Mouse (Mus musculus) lung, postnatal 0 days (tissue): Measurements from ENCODE around the gene Copg1. TPM values are rescaled to one million over a fixed set of nuclear protein-coding genes. Genes with fewer than 3 reads are reported as not detected.

Experiments used
- ATAC-seq: fragments of 200-750 bp; cut with Nextera tagmentation; 2 replicates; pipeline ENCODE4 v1.8.0; 2017; ENCODE audit warnings: moderate library complexity
- DNase-seq: peaks from one replicate; pipeline ENCODE4 v3.0.0-alpha.2; 2016; ENCODE audit warnings: low spot score
- H3K27ac ChIP-seq: fragments of 300-500 bp; sonication (generic); 2 replicates; pipeline ENCODE4 v1.5.1; 2014; ENCODE audit warnings: antibody characterized with exemption, mild to moderate bottlenecking, low read length, mixed read lengths
- H3K27me3 ChIP-seq: fragments of 300-500 bp; sonication (generic); replicated peaks from 2 replicates; pipeline ENCODE4 v1.6.1; 2014; ENCODE audit warnings: low read length, mixed read lengths; ENCODE audit not compliant: insufficient read depth
- H3K36me3 ChIP-seq: fragments of 300-500 bp; sonication (generic); 2 replicates; pipeline ENCODE4 v1.6.1; 2014; ENCODE audit warnings: low read length, mixed read lengths; ENCODE audit not compliant: insufficient read depth
- H3K4me1 ChIP-seq: fragments of 300-500 bp; sonication (generic); 2 replicates; pipeline ENCODE4 v1.6.1; 2014; ENCODE audit warnings: antibody characterized with exemption, low read depth, low read length, mixed read lengths; ENCODE audit not compliant: insufficient read depth
- H3K4me2 ChIP-seq: fragments of 300-500 bp; sonication (generic); replicated peaks from 2 replicates; pipeline ENCODE4 v1.6.1; 2014; ENCODE audit warnings: low read depth, mild to moderate bottlenecking, low read length, moderate library complexity, mixed read lengths
- H3K4me3 ChIP-seq: fragments of 300-500 bp; sonication (generic); 2 replicates; pipeline ENCODE4 v1.5.1; 2014; ENCODE audit warnings: low read depth, low read length
- H3K9ac ChIP-seq: fragments of 300-500 bp; sonication (generic); replicated peaks from 2 replicates; pipeline ENCODE4 v1.6.1; 2014; ENCODE audit warnings: low read depth, mild to moderate bottlenecking
- H3K9me3 ChIP-seq: fragments of 300-500 bp; sonication (generic); 2 replicates; pipeline ENCODE4 v1.6.1; 2016; ENCODE audit warnings: low read length, mixed read lengths
- CTCF ChIP-seq: IDR thresholded peaks from 2 replicates; pipeline ENCODE4 v1.5.1; 2016; ENCODE audit warnings: antibody characterized with exemption, mild to moderate bottlenecking
- EP300 ChIP-seq: IDR thresholded peaks from 2 replicates; pipeline ENCODE4 v1.6.1; 2016; ENCODE audit warnings: antibody characterized with exemption, mild to moderate bottlenecking, control low read depth
- WGBS: fragments of 180-500 bp; shearing (Covaris S2); extraction: QIAGEN DNeasy Blood & Tissue Kit; methylation state at CpG from one replicate; pipeline ENCODE4 v1.1.7; 2014; 5-methylcytosine and 5-hydroxymethylcytosine counted together
- polyA plus RNA-seq: library from polyadenylated mRNA; unstranded; fragments of >200 nt; fragmentation: Nextera tagmentation; extraction: Ambion mirVana; gene quantifications from 2 replicates; pipeline ENCODE4 v1.2.1, GENCODE M21; 2015

The Copg1 gene
- polyA plus RNA-seq, 1 experiment from 2014 or later, result 72.2 TPM

- Histone ChIP-seq H3K4me1 (no peaks in the 10 kb centered on the region), H3K4me3 (no peak overlapping the region), H3K27ac (no peak overlapping the region), H3K9me3 (no peaks in the 10 kb centered on the region), H3K27me3 (no peaks in the 10 kb centered on the region), H3K36me3 (no peaks in the 10 kb centered on the region), H3K4me2 (no peak overlapping the region), H3K9ac (no peak overlapping the region)
- ATAC-seq (no peak), DNase-seq (no peak)
- WGBS, result 80% methylated on average over 2 of the region's 2 CpGs
- TF ChIP-seq EP300, result no peak
- TF ChIP-seq CTCF, result no peak
Measured at GRCm38 (mm10) chr6:87873963-87874362, 13.7 kb upstream of the Copg1 start.

DNA sequence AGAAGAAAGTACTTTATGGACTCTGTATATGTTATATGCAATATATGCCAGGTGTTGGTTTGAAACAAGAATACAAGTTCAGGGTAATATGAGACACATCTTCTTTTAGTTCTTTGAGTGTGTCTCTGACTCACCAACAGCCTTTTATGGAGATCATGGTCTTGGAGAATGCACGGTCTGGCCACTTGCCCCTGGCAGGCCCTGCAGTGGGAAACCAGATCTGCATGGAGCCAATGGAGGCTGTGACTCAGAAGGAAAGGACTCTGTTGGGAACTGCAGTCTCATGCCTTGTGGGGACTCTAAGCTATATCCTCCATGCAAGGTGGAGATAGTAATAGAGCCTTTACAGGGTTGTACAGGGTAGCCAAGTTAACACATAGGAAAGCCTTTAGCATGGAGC lies 12.5 kb upstream of the Copg1 start:
- 67% methylated on average over 1 of the region's 1 CpGs for WGBS
- Histone ChIP-seq H3K9ac (no peak overlapping the region), H3K9me3 (no peaks in the 10 kb centered on the region), H3K27ac (no peak overlapping the region), H3K36me3 (no peaks in the 10 kb centered on the region), H3K4me1 (no peaks in the 10 kb centered on the region), H3K4me3 (no peak overlapping the region), H3K4me2 (no peak overlapping the region), H3K27me3 (no peaks in the 10 kb centered on the region)
- DNase-seq, result no peak
- no peak for ATAC-seq
- TF ChIP-seq CTCF (no peak), EP300 (no peak)

- DNase-seq (no peak), ATAC-seq (no peak)
- no peak overlapping the region for H3K4me2 ChIP-seq
- no peaks in the 10 kb centered on the region for H3K4me1 ChIP-seq
- no peak overlapping the region for H3K27ac ChIP-seq
- H3K9me3 ChIP-seq, result no peaks in the 10 kb centered on the region
- WGBS, result 72% methylated on average over 7 of the region's 7 CpGs
- H3K36me3 ChIP-seq, result no peaks in the 10 kb centered on the region
- TF ChIP-seq CTCF (no peak), EP300 (no peak)
- no peaks in the 10 kb centered on the region for H3K27me3 ChIP-seq
- H3K4me3 ChIP-seq, result no peak overlapping the region
- H3K9ac ChIP-seq, result no peak overlapping the region
Measured at GRCm38 (mm10) chr6:87875562-87875961, 12.1 kb upstream of the Copg1 start.

DNA sequence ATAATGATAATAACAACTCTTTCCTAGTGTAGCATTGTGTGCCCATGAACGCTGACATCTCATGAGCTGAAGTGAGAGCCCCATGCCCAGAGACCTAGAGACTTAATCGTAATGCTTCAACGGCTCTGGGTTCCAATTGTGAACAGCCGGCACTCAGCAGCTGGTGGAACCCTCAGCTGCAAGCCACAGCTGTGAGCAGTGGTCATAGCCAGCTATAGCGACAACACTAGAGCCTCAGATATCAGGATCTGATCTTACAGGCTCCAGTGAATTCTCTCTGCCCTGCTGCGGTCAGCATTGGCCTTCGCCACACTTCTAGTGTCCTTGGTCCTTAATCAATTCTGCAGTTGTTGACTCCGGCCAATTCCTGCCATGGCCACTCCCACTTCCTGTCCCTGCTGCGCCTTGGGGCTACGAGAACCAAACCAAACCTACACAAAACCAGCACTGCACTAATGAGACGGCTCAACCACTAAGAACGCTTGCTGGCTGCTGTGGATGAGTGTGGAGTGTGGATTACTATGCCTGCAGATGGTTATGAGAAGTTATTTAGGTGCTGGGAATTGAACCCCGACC lies 11.5 kb upstream of the Copg1 start:
- no peaks in the 10 kb centered on the region for H3K36me3 ChIP-seq
- H3K4me2 ChIP-seq, result no peak overlapping the region
- DNase-seq (peak; percentile 32), ATAC-seq (peak; percentile 38; the same call in 1 of the 2 replicates)
- H3K9ac ChIP-seq, result no peak overlapping the region
- no peaks in the 10 kb centered on the region for H3K27me3 ChIP-seq
- no peaks in the 10 kb centered on the region for H3K4me1 ChIP-seq
- H3K27ac ChIP-seq, result no peak overlapping the region
- 62% methylated on average over 13 of the region's 13 CpGs for WGBS
- H3K9me3 ChIP-seq, result no peaks in the 10 kb centered on the region
- H3K4me3 ChIP-seq, result no peak overlapping the region
- TF ChIP-seq CTCF (no peak), EP300 (no peak)

DNA sequence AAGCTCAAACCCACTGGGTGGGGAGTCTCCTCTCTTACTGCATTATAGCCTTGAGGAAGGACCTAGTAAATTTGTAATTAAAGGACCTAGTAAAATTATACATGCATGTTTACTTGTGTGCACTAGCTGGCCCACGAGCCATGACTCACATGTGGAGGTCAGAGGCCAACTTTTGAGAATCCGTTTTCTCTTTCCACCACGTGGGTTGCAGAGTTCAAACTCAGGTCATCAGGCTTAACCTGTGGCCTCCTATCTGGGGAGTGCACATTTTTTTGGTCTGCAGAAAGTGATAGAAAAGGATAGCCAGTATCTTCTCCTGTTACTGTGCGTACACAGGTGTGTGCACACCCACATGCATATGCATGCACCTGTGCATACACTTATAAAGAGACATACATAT lies 8.6 kb upstream of the Copg1 start:
- no peak for DNase-seq
- Histone ChIP-seq H3K9me3 (no peaks in the 10 kb centered on the region), H3K27me3 (no peaks in the 10 kb centered on the region), H3K9ac (no peak overlapping the region), H3K4me3 (no peak overlapping the region), H3K4me1 (no peaks in the 10 kb centered on the region), H3K27ac (no peak overlapping the region), H3K4me2 (no peak overlapping the region), H3K36me3 (no peaks in the 10 kb centered on the region)
- ATAC-seq, result no peak
- 27% methylated on average over 4 of the region's 4 CpGs for WGBS
- no peak for TF ChIP-seq EP300
- TF ChIP-seq CTCF, result no peak

- no peaks in the 10 kb centered on the region for H3K27me3 ChIP-seq
- H3K4me1 ChIP-seq, result no peaks in the 10 kb centered on the region
- no peak for ATAC-seq
- no peak overlapping the region for H3K4me2 ChIP-seq
- no peak overlapping the region for H3K4me3 ChIP-seq
- no peak overlapping the region for H3K9ac ChIP-seq
- H3K36me3 ChIP-seq, result no peaks in the 10 kb centered on the region
- H3K27ac ChIP-seq, result no peak overlapping the region
- no peak for TF ChIP-seq CTCF
- no peak for TF ChIP-seq EP300
- no peak for DNase-seq
- WGBS, result 72% methylated on average over 3 of the region's 3 CpGs
- no peaks in the 10 kb centered on the region for H3K9me3 ChIP-seq
Measured at GRCm38 (mm10) chr6:87879628-87880027, 8.0 kb upstream of the Copg1 start.

DNA sequence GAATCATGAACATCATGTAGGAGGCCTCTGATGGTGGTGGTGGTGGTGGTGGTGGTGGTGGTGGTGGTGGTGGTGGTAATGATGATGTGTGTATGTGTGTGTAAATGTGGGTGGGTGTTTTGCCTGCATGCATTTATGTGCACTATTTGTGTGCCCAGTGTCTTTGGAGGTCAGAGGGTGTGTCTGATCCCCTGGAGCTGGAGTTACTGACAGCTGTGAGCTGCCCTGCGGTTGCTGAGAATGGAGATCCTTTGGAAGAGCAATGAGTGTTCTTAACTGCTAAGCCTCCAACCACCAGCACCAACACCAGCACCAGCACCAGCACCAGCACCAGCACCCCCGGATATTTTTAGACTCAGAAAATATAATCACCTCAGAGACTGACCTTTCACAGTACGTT lies 5.4 kb upstream of the Copg1 start:
- TF ChIP-seq EP300, result no peak
- TF ChIP-seq CTCF, result no peak
- DNase-seq, result no peak

More for the DNA sequence above, 5.4 kb upstream of the Copg1 start:
- H3K9ac ChIP-seq, result no peak overlapping the region
- no peak overlapping the region for H3K4me3 ChIP-seq
- H3K36me3 ChIP-seq, result no peaks in the 10 kb centered on the region
- WGBS, result 84% methylated on average over 3 of the region's 3 CpGs
- H3K27ac ChIP-seq, result no peak overlapping the region
- no peaks in the 10 kb centered on the region for H3K9me3 ChIP-seq
- H3K4me2 ChIP-seq, result no peak overlapping the region
- no peak for ATAC-seq
- H3K27me3 ChIP-seq, result no peaks in the 10 kb centered on the region
- H3K4me1 ChIP-seq, result no peaks in the 10 kb centered on the region
